Mouse (Mus musculus): ENCODE measurements around the gene Pgm5.

Pgm5 gene

DNA sequence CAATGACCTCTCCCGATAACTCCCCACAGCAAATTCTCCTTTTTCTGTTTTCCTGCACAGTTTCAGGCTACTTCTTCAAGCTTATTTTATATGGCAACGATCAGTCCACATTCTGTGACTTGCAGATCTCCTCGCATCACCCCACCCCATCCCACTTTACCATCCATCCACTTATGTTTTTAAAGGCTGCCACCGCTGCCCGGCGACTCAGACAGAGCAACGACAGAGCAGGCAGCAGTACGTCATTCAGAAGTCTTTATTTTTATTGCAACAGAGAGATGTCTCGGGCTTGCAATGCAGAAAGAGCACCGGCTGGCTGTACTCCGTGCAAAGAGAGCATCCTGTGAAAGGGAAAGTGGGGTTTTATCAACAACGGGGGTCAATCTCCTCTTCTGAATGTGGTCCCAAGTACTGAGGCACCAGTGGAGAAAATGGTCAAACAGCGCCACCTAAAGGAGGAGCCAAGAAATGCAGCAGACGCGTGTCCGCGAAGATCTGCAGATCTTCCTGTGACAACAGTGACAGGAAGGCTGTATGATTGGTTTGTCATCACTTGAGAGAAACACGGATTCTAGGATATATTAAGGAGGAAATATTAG lies 9.5 kb upstream of the Pgm5 start:
- DNase-seq (ENCODE audit: extremely low read depth, low read depth, low spot score) = no peak

GRCm38 (mm10) chr19:24865436-24865835 lies 3.8 kb upstream of the Pgm5 start:
- no peak for DNase-seq (ENCODE audit: extremely low read depth, low read depth, low spot score)

DNA sequence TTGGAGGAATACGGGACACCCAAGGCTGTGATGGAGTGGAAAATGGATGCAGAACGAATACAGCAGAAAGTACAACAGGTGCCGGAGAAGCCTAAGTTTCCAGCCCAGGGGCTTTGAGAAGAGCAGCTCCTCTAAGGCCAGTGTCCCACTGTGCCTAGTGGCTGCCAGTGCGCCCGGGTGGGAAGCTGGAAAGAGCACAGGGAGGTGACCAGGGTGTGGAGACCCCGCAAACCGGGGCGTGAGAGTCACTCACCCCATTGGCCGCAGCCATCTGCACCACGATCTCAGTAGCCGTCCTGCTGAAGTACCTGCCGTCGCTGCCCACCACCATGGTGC lies 411 bp downstream of the Pgm5 start:
- no peak for DNase-seq (ENCODE audit: extremely low read depth, low read depth, low spot score)

DNA sequence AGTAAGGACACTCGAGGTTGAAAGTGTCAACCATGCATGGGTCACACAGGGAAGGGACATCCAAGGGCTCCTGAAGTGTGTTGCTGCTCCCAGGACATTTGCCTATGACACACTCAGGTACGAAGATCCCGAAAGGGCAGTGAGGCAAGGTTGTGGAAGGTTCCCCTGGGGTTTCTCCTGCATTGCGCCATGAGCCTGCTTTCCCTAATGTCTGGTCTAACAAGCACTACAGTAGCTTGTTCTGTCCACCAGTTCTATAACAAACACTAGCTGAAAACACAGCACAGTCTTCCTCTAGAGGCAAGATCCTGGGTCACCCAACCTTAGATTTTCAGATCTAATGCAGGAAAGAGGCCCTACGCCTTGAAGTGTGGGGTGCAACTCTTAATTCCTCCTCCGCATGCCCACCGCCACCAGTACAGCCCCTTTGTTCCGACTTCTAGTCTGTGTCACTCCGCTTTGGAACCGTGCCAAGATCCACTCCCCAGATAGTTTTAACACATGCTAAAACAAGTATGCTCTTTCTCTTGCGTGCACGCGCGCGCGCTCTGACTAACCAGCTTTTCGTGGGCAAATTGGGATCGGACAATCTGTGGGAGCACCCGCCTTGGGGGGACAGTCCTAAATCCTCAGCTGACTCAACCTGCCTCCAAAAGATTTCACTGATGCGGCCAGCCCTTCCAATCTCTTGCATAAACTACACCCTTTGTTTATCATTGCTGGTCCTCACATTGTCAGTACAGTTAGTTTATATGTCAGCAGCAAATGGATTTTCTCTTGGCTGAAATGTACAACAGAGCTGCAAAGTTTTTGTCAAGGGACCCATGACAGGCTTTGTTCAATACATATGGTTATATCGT lies 10.0 kb downstream of the Pgm5 start:
- DNase-seq (ENCODE audit: extremely low read depth, low read depth, low spot score) = no peak

DNA sequence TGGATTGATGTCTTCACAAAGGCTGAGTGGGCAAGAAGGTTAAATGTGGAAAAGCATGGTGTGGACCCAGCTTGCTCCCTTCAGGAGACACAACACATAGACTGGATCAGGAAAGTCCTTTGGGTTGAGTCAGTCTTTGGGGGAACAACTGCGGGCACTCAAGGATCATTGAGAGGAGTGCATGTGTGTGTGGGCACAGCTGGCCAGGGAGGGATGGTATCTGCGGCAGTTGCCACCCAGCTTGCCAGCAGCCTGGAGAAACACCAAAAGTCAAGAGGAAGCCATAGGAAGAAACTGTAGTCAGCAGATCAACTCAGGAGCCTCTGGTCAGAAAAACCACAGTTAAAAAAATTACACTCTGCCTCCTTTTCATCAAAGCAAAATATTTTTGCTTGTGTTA lies 12.8 kb downstream of the Pgm5 start:
- no peak for DNase-seq (ENCODE audit: extremely low read depth, low read depth, low spot score)

DNA sequence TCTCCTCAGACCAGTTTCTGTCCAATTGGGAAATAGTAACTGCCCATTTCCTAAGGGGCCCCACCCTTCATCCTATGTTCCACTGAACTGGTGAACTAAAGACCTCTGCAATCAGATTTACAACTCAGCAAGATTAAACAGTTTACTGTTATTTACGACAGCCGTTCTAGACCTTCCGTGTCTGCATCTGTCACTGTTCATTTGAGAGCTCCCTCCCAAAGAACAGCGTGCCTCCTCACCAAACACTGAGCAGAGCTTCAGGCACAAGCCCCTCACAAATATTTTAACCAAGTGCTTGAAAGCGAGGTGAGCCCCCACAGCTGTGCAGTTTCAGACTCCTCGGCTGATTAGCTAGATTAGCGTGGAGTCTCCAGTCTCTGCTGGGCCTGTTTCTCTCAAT lies 13.3 kb downstream of the Pgm5 start:
- no peak for DNase-seq (ENCODE audit: extremely low read depth, low read depth, low spot score)

- DNase-seq (ENCODE audit: extremely low read depth, low read depth, low spot score) = no peak
These were observed 16.6 kb downstream of the Pgm5 start for GRCm38 (mm10) chr19:24845007-24845546.

DNA sequence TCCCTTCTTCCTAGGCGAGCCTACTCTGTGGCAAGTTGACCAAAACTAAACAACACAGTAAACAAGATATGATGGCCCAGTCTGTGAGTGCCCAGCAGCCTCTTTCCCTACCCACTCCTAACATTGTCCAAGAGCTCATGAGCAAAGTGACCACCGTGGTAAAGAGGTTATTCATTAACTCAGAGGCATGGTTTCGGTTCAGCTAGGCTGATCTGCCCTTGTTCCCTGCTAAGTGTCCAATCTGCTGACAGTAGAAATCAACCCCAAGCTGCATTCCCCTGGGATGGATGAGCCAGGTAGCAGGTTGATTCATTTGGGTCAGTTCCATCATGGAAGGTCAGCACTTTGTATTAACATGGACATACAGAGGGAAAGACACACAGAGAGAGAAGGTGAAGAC lies 19.6 kb downstream of the Pgm5 start:
- no peak for DNase-seq (ENCODE audit: extremely low read depth, low read depth, low spot score)

DNA sequence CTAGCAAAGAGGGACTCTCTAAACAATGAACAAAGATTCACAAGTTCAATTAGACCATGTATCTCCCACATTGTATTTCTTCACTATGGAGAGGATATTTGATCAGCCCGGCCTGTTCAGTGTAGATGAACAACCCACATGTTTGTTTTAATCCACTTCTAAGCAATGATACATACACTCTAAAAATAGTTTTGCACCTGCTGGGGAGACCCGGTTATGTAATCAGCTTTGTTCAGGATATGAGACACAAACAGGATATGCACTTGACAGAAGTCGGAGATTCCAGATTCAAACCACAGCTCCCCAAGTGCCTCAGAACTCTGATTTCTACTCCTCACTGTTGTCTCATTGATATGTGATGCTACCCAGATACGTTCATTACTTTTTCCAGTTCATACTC lies 37.1 kb downstream of the Pgm5 start:
- no peak for DNase-seq (ENCODE audit: extremely low read depth, low read depth, low spot score)

DNA sequence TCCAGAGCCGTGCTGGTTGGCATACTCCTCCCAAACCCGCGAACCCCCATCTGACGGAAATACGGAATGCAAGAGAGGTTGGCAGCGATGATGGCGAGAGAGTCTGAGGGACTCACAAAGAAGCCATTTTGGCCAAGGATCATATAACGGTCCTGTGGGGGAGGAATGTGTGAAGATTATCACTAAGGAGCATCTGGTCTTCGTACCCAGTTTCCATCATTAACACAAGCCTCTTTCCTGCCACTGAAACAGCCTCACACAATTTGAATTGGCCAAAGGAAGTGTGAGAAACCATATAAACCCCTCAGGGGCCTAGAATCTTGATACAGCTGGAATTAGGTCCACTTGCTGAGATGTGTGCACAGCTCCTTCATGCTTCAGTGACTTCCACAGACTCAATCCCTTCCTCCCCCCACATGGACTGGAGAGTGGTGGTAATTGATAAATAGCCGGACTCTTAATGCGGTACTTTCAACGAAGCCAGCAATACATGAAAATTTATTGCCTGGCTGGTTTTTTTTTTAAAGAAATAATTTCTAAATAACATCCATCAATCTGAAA lies 45.9 kb downstream of the Pgm5 start:
- DNase-seq (ENCODE audit: extremely low read depth, low read depth, low spot score) = no peak

GRCm38 (mm10) chr19:24812861-24813293 lies 48.8 kb downstream of the Pgm5 start:
- no peak for DNase-seq (ENCODE audit: extremely low read depth, low read depth, low spot score)

GRCm38 (mm10) chr19:24812106-24812810 lies 49.4 kb downstream of the Pgm5 start:
- no peak for DNase-seq (ENCODE audit: extremely low read depth, low read depth, low spot score)

- DNase-seq (ENCODE audit: extremely low read depth, low read depth, low spot score) = no peak
These were observed 50.2 kb downstream of the Pgm5 start for GRCm38 (mm10) chr19:24811451-24811850.

- DNase-seq (ENCODE audit: extremely low read depth, low read depth, low spot score) = no peak
These were observed 55.6 kb downstream of the Pgm5 start for GRCm38 (mm10) chr19:24806013-24806412.

DNA sequence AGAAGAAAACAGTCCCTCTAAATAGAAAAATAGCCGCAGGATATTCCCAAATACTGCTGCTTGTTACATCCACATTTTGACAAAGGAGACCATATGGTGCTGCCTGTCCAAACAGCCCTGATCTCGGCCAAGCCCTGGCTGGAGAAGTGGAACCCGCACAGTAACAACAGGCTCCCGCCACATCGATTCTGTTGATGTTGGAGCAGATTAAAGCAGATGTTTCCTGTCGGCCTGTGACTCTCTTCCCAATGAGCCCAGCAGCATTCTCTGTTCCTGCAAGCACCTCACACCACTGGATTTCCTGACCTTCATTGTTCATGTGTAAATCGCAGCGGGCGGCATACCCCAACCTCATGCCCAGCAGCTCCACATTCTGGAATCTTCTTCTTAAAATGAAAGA lies 64.0 kb downstream of the Pgm5 start:
- DNase-seq (ENCODE audit: extremely low read depth, low read depth, low spot score) = no peak

- DNase-seq (ENCODE audit: extremely low read depth, low read depth, low spot score) = no peak
These were observed 67.3 kb downstream of the Pgm5 start for GRCm38 (mm10) chr19:24794350-24794749.

GRCm38 (mm10) chr19:24793545-24794139 lies 68.0 kb downstream of the Pgm5 start:
- DNase-seq (ENCODE audit: extremely low read depth, low read depth, low spot score) = no peak

DNA sequence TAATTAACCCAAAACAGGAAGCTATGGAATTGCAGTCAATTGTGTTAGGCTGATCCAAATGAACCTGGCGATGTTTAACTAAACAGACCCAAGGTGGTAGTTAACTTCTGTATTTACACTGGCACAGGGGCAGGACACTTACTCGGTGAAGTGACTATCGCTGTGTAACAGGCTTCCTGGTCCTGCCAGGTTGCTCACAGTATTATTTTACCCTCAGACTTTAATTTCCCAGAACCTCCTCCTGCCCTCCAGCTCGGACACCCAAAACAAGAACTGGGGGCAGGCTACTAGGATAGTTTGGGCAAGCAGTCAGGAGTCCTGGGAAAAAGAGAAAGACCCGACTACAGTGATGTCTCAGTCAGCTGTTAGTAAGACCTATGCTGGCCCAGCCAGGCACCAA lies 68.8 kb downstream of the Pgm5 start:
- no peak for DNase-seq (ENCODE audit: extremely low read depth, low read depth, low spot score)

DNA sequence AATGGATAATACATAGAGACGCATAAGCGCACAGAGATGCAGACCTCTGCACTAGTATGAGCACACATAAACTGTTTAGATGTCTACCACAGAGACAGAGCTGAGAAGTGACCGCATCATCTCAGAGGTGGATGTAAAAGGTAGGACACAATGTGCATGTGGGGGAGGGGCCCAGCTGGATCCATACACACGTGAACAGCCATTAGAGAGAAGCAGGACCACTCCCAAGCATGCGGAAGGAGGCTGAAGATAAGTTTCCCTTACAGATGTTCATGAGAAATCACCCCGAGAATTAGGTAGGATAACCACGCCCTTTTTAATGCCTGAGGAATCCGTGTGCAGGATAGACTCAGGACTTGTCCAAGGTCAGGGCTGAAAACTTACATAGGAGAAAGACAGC lies 75.8 kb downstream of the Pgm5 start:
- no peak for DNase-seq (ENCODE audit: extremely low read depth, low read depth, low spot score)

DNA sequence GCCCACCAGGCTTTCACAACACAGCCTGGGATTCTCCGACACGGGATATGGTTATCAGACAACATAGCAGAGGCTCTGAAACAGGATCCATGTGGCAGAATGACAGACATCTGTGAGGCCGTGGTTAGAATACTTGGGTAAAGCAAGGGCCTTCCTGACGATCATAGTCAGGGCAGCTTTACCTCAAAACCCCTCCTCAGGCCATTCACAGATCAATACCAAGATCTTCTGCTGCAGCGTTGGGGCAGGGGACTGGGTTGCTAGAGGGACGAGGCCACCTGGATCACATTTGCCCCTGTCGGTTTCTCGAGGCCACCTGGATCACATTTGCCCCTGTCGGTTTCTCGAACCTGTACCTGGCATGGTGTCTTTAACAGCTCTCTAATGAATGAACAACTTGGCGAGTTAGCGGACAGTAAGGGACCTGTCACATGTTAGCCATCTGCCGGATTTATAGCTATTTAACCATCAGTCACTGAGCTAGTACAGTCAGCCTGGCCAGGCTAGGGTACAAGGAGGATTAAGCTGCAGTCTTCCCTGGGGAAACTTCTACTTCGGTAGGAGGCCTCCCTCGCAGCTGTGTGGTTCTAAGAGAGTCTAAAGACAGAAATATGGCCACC lies 76.5 kb downstream of the Pgm5 start:
- DNase-seq (ENCODE audit: extremely low read depth, low read depth, low spot score) = no peak

GRCm38 (mm10) chr19:24783736-24784135 lies 77.9 kb downstream of the Pgm5 start:
- no peak for DNase-seq (ENCODE audit: extremely low read depth, low read depth, low spot score)
